Mouse (Mus musculus): ENCODE measurements at regions not wholly inside any gene's neighbourhood (a gene's known extent, or its start where the extent isn't known, plus 50 kb on each side); places are given as distances from the start of the nearest gene placed in this dataset.

- no peak for TF ChIP-seq CTCF (conservative IDR thresholded peaks at IDR 0.05 in 1 of 2, IDR thresholded peaks at IDR 0.05 in 1 of 2; ENCODE audit: low read depth in 2 of 2, low read length in 2 of 2)
- TF ChIP-seq NELFE (IDR thresholded peaks at IDR 0.05; ENCODE audit: low read depth, low read length), result no peak
- TF ChIP-seq USF1 (IDR thresholded peaks at IDR 0.05; ENCODE audit: low read depth, low read length), result no peak
- no peak for TF ChIP-seq ZNF384 (IDR thresholded peaks at IDR 0.05; ENCODE audit: low read depth, low read length)
Measured at GRCm38 (mm10) chr8:89525041-89525440, 481.1 kb upstream of the Sall1 start.
